8 mouse cellular contexts compared by ENCODE assay signal in genomic region chr4:141210524-141211219, GRCm38 (mm10). TPM values are rescaled to one million over a fixed set of nuclear protein-coding genes. Genes with fewer than 3 reads are reported as not detected.
A peak's percentile ranks its signal among the peaks of the same experiment; 100 is the strongest.
DNase-seq lines count a peak whose midpoint lies in the region; ATAC-seq and TF ChIP-seq lines count a peak whose summit lies in the region.

No protein-coding gene starts in this region.

- peak; percentile 13 to 41 for DNase-seq in heart, adult 18-20 months
- no peak for DNase-seq in heart, postnatal 36 days
- DNase-seq in CH12.LX (ENCODE audit: extremely low read depth), result peak; percentile 34
- DNase-seq in liver, embryonic 14.5 days (ENCODE audit: low read depth in 3 of 3, low spot score in 3 of 3), result peak in 1 of 3 experiments; percentile 17
- DNase-seq in testis, postnatal 14 days (ENCODE audit: low spot score), result no peak
- no peak for DNase-seq in gastrocnemius, adult 8-10 months (ENCODE audit: low spot score in 2 of 2)

- H3K9me3 ChIP-seq in CH12.LX (replicated peaks; ENCODE audit: low read length), result no peaks in the 10 kb centered on the region
- H3K9me3 ChIP-seq in heart, embryonic 13.5 days, result no peaks in the 10 kb centered on the region
- no peaks in the 10 kb centered on the region for H3K9me3 ChIP-seq in liver, embryonic 14.5 days (ENCODE audit: control insufficient read depth, low read length)
- H3K9me3 ChIP-seq in stomach, embryonic 16.5 days (replicated peaks; ENCODE audit: control insufficient read depth, low read length), result no peaks in the 10 kb centered on the region

- dilution Hi-C loops in CH12.LX (cut with MboI; ENCODE audit: extremely low pct_ligation_motif_present, extremely low pct_unique_long_range_greater_than_20kb, low sequenced_read_pairs), result no loop called here

- peaks cover 5 to 28% of the 10 kb centered on the region in 2 experiments; a peak in 3 of 4 replicates for H3K4me1 ChIP-seq in CH12.LX (ENCODE audit: control insufficient read depth in 1 of 2, insufficient read depth in 2 of 2)
- H3K4me1 ChIP-seq in heart, embryonic 13.5 days, result peaks cover 15% of the 10 kb centered on the region
- H3K4me1 ChIP-seq in liver, embryonic 14.5 days (replicated peaks; ENCODE audit: control insufficient read depth in 2 of 2, insufficient read depth in 2 of 2, low read length in 1 of 2), result peaks cover 3 to 9% of the 10 kb centered on the region in 2 experiments; a peak in 3 of 4 replicates
- peaks cover 19% of the 10 kb centered on the region for H3K4me1 ChIP-seq in stomach, embryonic 16.5 days (ENCODE audit: control insufficient read depth, insufficient read depth, low read length)

- peaks cover 3 to 15% of the 10 kb centered on the region in 2 experiments for H3K36me3 ChIP-seq in CH12.LX (replicated peaks in 1 of 2; ENCODE audit: control insufficient read depth in 1 of 2, insufficient read depth in 1 of 2, low read length in 1 of 2)
- H3K36me3 ChIP-seq in heart, embryonic 13.5 days, result no peaks in the 10 kb centered on the region
- no peaks in the 10 kb centered on the region for H3K36me3 ChIP-seq in liver, embryonic 14.5 days (replicated peaks; ENCODE audit: control insufficient read depth, insufficient read depth, low read depth)
- no peaks in the 10 kb centered on the region for H3K36me3 ChIP-seq in stomach, embryonic 16.5 days (ENCODE audit: control insufficient read depth, insufficient read depth, low read length)

- no peaks in the 10 kb centered on the region for H3K79me2 ChIP-seq in CH12.LX (replicated peaks; ENCODE audit: control insufficient read depth, extremely low read depth, insufficient read depth, poor library complexity, severe bottlenecking)

- TF ChIP-seq RAD21 in CH12.LX (IDR thresholded peaks at IDR 0.05; ENCODE audit: low read depth, low read length), result no peak

- WGBS in heart, embryonic 13.5 days, result 71% methylated on average over 14 of the region's 14 CpGs
- 63% methylated on average over 14 of the region's 14 CpGs for WGBS in liver, embryonic 14.5 days (ENCODE audit: insufficient replicate concordance)
- 59% methylated on average over 14 of the region's 14 CpGs for whole genome bisulfite sequencing in stomach, embryonic 16.5 days

- peak overlapping the region; percentile 30 for H3K4me2 ChIP-seq in CH12.LX (ENCODE audit: insufficient read depth, low read depth, poor library complexity, severe bottlenecking)
- peak overlapping the region; percentile 66 for H3K4me2 ChIP-seq in heart, embryonic 13.5 days
- peak overlapping the region; percentile 44 for H3K4me2 ChIP-seq in liver, embryonic 14.5 days (ENCODE audit: low read depth)
- H3K4me2 ChIP-seq in stomach, embryonic 16.5 days (ENCODE audit: low read depth, low read length), result peak overlapping the region; percentile 46

- peak overlapping the region; percentile 91 for H3K9ac ChIP-seq in CH12.LX (ENCODE audit: insufficient read depth, low read depth)
- H3K9ac ChIP-seq in heart, embryonic 13.5 days, result peak overlapping the region; percentile 52; the same call in 1 of the 2 replicates
- H3K9ac ChIP-seq in liver, embryonic 14.5 days (replicated peaks), result peak overlapping the region; percentile 47; the same call in 1 of the 2 replicates
- peak overlapping the region; percentile 54; the same call in 1 of the 2 replicates for H3K9ac ChIP-seq in stomach, embryonic 16.5 days (ENCODE audit: low read length)

- TF ChIP-seq POLR2A in CH12.LX (IDR thresholded peaks at IDR 0.05; ENCODE audit: low read depth, low read length), result no peak

- TF ChIP-seq EP300 in CH12.LX (IDR thresholded peaks at IDR 0.05; ENCODE audit: low read length), result no peak
- no peak for TF ChIP-seq EP300 in liver, embryonic 14.5 days (IDR thresholded peaks at IDR 0.05; ENCODE audit: low read depth)

- no peaks in the 10 kb centered on the region for H3K27me3 ChIP-seq in CH12.LX (replicated peaks)
- H3K27me3 ChIP-seq in heart, embryonic 13.5 days (replicated peaks), result no peaks in the 10 kb centered on the region
- H3K27me3 ChIP-seq in liver, embryonic 14.5 days (ENCODE audit: control insufficient read depth, insufficient read depth, low read length), result no peaks in the 10 kb centered on the region
- H3K27me3 ChIP-seq in stomach, embryonic 16.5 days (ENCODE audit: control insufficient read depth, insufficient read depth, low read length), result no peaks in the 10 kb centered on the region

- peak overlapping the region; percentile 54 for H3K27ac ChIP-seq in CH12.LX (ENCODE audit: insufficient read depth, low read depth)
- H3K27ac ChIP-seq in heart, embryonic 13.5 days (replicated peaks), result peak overlapping the region; percentile 68
- H3K27ac ChIP-seq in liver, embryonic 14.5 days, result peak overlapping the region; percentile 47
- H3K27ac ChIP-seq in stomach, embryonic 16.5 days (ENCODE audit: low read length), result peak overlapping the region; percentile 70

- intact Hi-C loops in heart, postnatal 36 days (cut with DNase I), result loop anchor here (5.0 kb wide), 1 partner anchor 63 kb away; the partner anchor contains the start of gene Fbxo42

- ATAC-seq in heart, embryonic 13.5 days (ENCODE audit: extremely low read depth, insufficient number of reproducible peaks, low FRiP score, low TSS enrichment), result no peak
- ATAC-seq in liver, embryonic 14.5 days (ENCODE audit: insufficient read depth), result peak; percentile 50
- no peak for ATAC-seq in stomach, embryonic 16.5 days (ENCODE audit: insufficient read depth, low FRiP score)

- no peak for TF ChIP-seq CTCF in CH12.LX (conservative IDR thresholded peaks at IDR 0.05 in 1 of 2, IDR thresholded peaks at IDR 0.05 in 1 of 2; ENCODE audit: low read depth in 2 of 2, low read length in 2 of 2)
- TF ChIP-seq CTCF in liver, embryonic 14.5 days (IDR thresholded peaks at IDR 0.05; ENCODE audit: low read depth), result no peak

- peak overlapping the region; percentile 62 to 92 (median 71) for H3K4me3 ChIP-seq in CH12.LX (replicated peaks in 1 of 3; ENCODE audit: low read depth in 2 of 3, low read length in 2 of 3, poor library complexity in 1 of 3)
- peak overlapping the region; percentile 47 for H3K4me3 ChIP-seq in heart, embryonic 13.5 days
- peak overlapping the region; percentile 41 to 42 for H3K4me3 ChIP-seq in liver, embryonic 14.5 days (ENCODE audit: insufficient read depth in 1 of 2, low read depth in 2 of 2, low read length in 2 of 2)
- peak overlapping the region; percentile 39 for H3K4me3 ChIP-seq in stomach, embryonic 16.5 days (replicated peaks; ENCODE audit: low read length)

- in situ Hi-C loops in CH12.LX (cut with MboI; ENCODE audit: low pct_ligation_motif_present, low pct_unique_long_range_greater_than_20kb, low sequenced_read_pairs), result loop anchor here (10.0 kb wide), 1 partner anchor 66 kb away; the partner anchor contains the start of gene Fbxo42

TF ChIP-seq in CH12.LX, 34 proteins besides CTCF, POLR2A, EP300 and RAD21:
- TF ChIP-seq ZC3H11A (IDR thresholded peaks at IDR 0.05; ENCODE audit: low read depth, low read length), result no peak
- no peak for TF ChIP-seq HCFC1 (IDR thresholded peaks at IDR 0.05; ENCODE audit: low read depth, low read length)
- TF ChIP-seq ZMIZ1 (IDR thresholded peaks at IDR 0.05; ENCODE audit: low read depth, low read length), result no peak
- no peak for TF ChIP-seq MEF2A (IDR thresholded peaks at IDR 0.05; ENCODE audit: borderline replicate concordance, low read depth, low read length)
- TF ChIP-seq ETS1 (conservative IDR thresholded peaks at IDR 0.05; ENCODE audit: low read depth, low read length), result no peak
- TF ChIP-seq NELFE (IDR thresholded peaks at IDR 0.05; ENCODE audit: low read depth, low read length), result no peak
- no peak for TF ChIP-seq TBP (conservative IDR thresholded peaks at IDR 0.05; ENCODE audit: low read depth, low read length)
- TF ChIP-seq ZKSCAN1 (IDR thresholded peaks at IDR 0.05; ENCODE audit: borderline replicate concordance, low read depth, low read length), result no peak
- TF ChIP-seq E2F4 (IDR thresholded peaks at IDR 0.05; ENCODE audit: insufficient replicate concordance, low read depth, low read length), result no peak

RNA-seq across cellular contexts. Expression of gene Rsg1, which starts 3.1 kb away (rescaled TPM):
- total RNA-seq in heart, adult 18-20 months (2021), result 1 to 10 TPM in 1 of 2 experiments, under 1 TPM in 1; 0.52 to 1.2 TPM
- 1 to 10 TPM in 1 of 2 experiments, under 1 TPM in 1; 0.80 to 1.1 TPM for total RNA-seq in heart, postnatal 36 days (2021)
- total RNA-seq in CH12.LX (2012; rRNA removed) (4.5 and 5.3 TPM in 2 replicates), CH12.LX (2014; rRNA removed) (1.0 and 1.1 TPM in 2 replicates)
- 2.8 and 3.2 TPM in 2 replicates for polyA plus RNA-seq in CH12.LX (2012; ENCODE audit: insufficient read length, low read depth)
- polyA plus RNA-seq in heart, embryonic 13.5 days (2015; fragmentation: Nextera tagmentation; extraction: Ambion mirVana), result 2.3 and 3.0 TPM in 2 replicates
- polyA plus RNA-seq in liver, embryonic 14.5 days (2012; rRNA removed), result 0.78 and 0.87 TPM in 2 replicates
- polyA plus RNA-seq in liver, embryonic 14.5 days (2014; fragmentation: Nextera tagmentation; extraction: Ambion mirVana), result 0.56 and 1.2 TPM in 2 replicates
- polyA plus RNA-seq in stomach, embryonic 16.5 days (2015; fragmentation: Nextera tagmentation; extraction: Ambion mirVana), result 5.5 and 5.6 TPM in 2 replicates
- 1 to 10 TPM in 1 of 4 experiments, not detected in 3; 1.4 TPM for total RNA-seq in gastrocnemius, adult 8-10 months (2022)

RNA-seq across cellular contexts. Expression of gene Arhgef19, which starts 28.6 kb away (rescaled TPM):
- 10 to 100 TPM; 28.3 to 31.3 TPM for total RNA-seq in heart, adult 18-20 months (2021)
- 10 to 100 TPM; 22.2 to 39.7 TPM for total RNA-seq in heart, postnatal 36 days (2021)
- total RNA-seq in CH12.LX (2012; rRNA removed) (0.08 and 0.21 TPM in 2 replicates), CH12.LX (2014; rRNA removed) (0.15 TPM in 1 of 2 replicates, not detected in the other)
- polyA plus RNA-seq in CH12.LX (2012; ENCODE audit: insufficient read length, low read depth), result 0.19 and 0.40 TPM in 2 replicates
- 2.2 and 3.1 TPM in 2 replicates for polyA plus RNA-seq in heart, embryonic 13.5 days (2015; fragmentation: Nextera tagmentation; extraction: Ambion mirVana)
- polyA plus RNA-seq in liver, embryonic 14.5 days (2012; rRNA removed), result 0.88 and 0.92 TPM in 2 replicates
- polyA plus RNA-seq in liver, embryonic 14.5 days (2014; fragmentation: Nextera tagmentation; extraction: Ambion mirVana), result 0.57 and 0.72 TPM in 2 replicates
- 16.1 and 18.9 TPM in 2 replicates for polyA plus RNA-seq in stomach, embryonic 16.5 days (2015; fragmentation: Nextera tagmentation; extraction: Ambion mirVana)
- 1 to 10 TPM in 1 of 4 experiments, under 1 TPM in 3; 0.10 to 1.1 (median 0.22) TPM for total RNA-seq in gastrocnemius, adult 8-10 months (2022)

Comparison
In these comparisons a context has a peak if more than half of its experiments do, and no peak if none do; other contexts are left out.
1. DNase-seq: peak in heart, adult 18-20 months (2 of 2) and CH12.LX (single experiment); none in heart, postnatal 36 days (0 of 2), testis, postnatal 14 days (single experiment) and gastrocnemius, adult 8-10 months (0 of 2).
2. RNA of gene Arhgef19, which starts 28.6 kb away (total RNA-seq): 22.2 to 39.7 TPM in heart, postnatal 36 days and 28.3 to 31.3 TPM in heart, adult 18-20 months; 0.10 to 1.1 TPM in gastrocnemius, adult 8-10 months and 0.08 to 0.21 TPM in CH12.LX; every median in the first group is over 10 times any median in the second.
3. Peak in every context shown above with its lines, with median percentiles within 50 percentile points of each other: H3K27ac ChIP-seq, H3K4me2 ChIP-seq, H3K4me3 ChIP-seq and H3K9ac ChIP-seq.